Mouse (Mus musculus) bone marrow, adult 2 months (tissue): ENCODE results near the gene Cfap61.
A peak's percentile ranks its signal among the peaks of the same experiment; 100 is the strongest.

ENCODE experiments used
- CTCF ChIP-seq: fragments of 200-500 bp; IDR thresholded peaks from 2 replicates; pipeline ENCODE4 v1.5.1; 2011; ENCODE audit warnings: low read length, control low read depth; ENCODE audit not compliant: control insufficient read depth, insufficient read depth
- POLR2A ChIP-seq: fragments of 200-500 bp; IDR thresholded peaks from 2 replicates; pipeline ENCODE4 v1.6.1; 2011; ENCODE audit warnings: low read depth, mild to moderate bottlenecking, control low read depth, low read length, borderline replicate concordance; ENCODE audit not compliant: control insufficient read depth

GRCm38 (mm10) chr2:145934339-145935231 is at the start of gene Cfap61, which contains the start of gene Crnkl1:
- no peak for TF ChIP-seq CTCF
- peak; percentile 49; the same call in 1 of the 2 replicates for TF ChIP-seq POLR2A
